Mouse (Mus musculus) frontal cortex, adult 2 months (tissue): ENCODE data around the gene Smyd5. TPM values are rescaled to one million over a fixed set of nuclear protein-coding genes. Genes with fewer than 3 reads are reported as not detected.
A peak's percentile ranks its signal among the peaks of the same experiment; 100 is the strongest.
"Not testable (repeated sequence)": the region's sequence is repeated elsewhere in the genome, so short reads cannot be mapped to it uniquely, and the experiment has no call there.

Source experiments
- DNase-seq, 2 experiments: peaks; one replicate each; pipeline ENCODE4 v3.0.0; 2022; ENCODE audit warnings: low spot score in 1 of 2; ENCODE audit errors: extremely low spot score in 1 of 2
- polyA plus RNA-seq: library from polyadenylated mRNA; depleted of rRNA; stranded (reverse); fragments of >200 nt; gene quantifications from 2 replicates; pipeline ENCODE4 v1.2.3, GENCODE M21; 2012

Gene Smyd5
- polyA plus RNA-seq, 1 experiment, result 70.6 TPM

DNA sequence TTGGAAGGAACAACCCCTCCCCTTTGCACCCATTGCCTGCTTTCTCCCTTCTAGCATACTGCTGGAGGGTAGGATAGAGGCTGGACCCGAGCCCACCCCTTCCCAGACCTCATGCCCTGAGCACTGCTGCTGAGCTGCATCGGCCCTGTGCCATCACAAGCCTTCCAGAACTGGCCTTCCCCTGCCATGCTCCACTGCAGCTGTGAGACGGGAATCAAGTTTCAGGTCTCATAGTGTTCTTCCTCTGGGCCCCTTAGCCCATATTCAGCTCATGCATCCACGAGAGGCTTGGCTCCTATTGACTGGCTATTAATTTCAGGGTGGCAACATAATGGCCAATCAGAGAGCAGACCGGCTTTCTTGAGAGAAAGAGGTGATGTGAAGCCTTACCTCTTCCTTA is 13.5 kb downstream of the Smyd5 start:
- DNase-seq, result no peak

DNA sequence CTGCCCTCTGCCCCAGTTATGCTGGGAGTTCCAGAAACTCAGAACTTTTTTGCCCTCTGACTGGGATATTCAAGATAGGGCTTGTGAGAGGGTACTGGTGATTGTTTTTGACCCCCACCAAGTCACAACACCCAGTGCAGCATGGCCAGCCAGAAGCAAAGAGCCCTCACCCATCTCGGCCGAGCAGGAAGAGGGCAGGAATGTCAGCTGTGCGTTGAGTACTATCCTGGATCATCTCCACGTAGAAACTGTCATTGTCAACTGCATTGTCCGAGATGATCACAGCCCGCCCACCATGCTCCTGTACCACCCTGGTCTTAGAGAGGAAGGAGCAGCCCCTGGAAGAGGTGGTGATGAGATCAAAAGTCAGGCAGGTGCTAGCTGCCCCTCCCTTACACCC is 15.6 kb downstream of the Smyd5 start:
- DNase-seq, result no peak

DNA sequence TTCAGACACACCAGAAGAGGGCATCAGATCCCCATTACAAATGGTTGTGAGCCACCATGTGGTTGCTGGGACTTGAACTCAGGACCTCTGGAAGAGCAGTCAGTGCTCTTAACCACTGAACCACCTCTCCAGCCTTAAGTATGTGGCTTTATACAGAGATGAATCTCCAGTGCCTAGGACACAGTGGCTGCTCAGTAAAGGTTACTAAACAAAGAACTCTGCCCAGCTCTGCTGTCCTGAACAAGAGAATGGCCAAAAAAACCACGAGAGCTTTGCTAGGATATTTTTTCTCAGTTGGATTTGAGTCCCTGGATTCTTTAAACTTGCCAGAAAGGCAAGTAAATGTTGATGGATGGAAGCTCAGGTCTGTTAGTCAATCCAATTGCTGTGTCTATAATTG is 18.4 kb downstream of the Smyd5 start:
- DNase-seq, result not testable (repeated sequence)

DNA sequence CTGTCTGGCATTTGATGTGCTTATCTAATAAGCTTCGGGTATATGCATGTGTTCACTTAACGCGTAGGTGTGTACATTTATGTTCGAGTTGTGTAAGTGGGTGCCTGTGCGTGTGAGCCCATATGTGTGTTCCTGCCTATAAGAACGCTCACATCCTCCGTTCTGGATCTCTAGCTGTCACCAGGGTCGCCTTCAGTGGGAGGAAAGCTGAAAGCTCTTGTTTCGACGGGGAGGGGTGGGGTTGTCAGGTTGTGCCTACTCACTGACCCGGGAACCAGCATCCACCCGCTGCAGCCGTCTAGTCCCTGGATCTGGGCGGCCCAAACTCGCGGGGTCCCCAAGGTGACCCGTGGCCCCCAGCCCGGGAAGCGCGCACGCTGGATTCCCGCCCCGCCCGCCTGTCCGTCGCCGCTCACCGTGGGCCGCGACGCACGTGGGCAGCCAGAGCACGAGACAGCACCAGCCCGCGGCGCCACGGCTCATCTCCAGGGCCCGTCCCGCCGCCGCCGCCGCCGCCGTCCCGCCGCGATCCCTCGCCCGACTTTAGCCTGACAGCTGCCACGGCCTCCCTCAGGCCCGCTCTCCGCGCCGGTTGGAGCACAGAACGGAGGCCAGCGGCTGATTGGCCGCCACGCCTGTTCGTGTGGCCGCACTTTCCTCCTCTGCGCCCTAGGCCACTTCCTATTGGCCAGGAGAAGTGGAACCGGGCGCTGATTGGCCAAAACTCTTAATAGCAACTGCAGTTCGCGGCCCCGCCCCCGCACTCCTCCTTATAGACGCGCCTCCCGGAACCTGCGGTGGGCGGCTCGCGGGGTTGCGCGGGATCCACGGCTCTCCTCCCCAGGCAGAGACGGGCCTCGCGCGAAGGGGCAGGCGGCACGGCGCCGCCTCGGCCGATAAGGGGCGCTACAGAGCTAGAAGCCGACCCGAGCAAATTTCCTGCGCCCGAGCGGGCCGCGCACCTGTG is 19.2 kb downstream of the Smyd5 start, which contains the start of gene Cct7:
TSS of gene Cct7 (plus strand) at position 818 of the 967 bp plus-strand sequence.
- peak; percentile 99 to 100 for DNase-seq

DNA sequence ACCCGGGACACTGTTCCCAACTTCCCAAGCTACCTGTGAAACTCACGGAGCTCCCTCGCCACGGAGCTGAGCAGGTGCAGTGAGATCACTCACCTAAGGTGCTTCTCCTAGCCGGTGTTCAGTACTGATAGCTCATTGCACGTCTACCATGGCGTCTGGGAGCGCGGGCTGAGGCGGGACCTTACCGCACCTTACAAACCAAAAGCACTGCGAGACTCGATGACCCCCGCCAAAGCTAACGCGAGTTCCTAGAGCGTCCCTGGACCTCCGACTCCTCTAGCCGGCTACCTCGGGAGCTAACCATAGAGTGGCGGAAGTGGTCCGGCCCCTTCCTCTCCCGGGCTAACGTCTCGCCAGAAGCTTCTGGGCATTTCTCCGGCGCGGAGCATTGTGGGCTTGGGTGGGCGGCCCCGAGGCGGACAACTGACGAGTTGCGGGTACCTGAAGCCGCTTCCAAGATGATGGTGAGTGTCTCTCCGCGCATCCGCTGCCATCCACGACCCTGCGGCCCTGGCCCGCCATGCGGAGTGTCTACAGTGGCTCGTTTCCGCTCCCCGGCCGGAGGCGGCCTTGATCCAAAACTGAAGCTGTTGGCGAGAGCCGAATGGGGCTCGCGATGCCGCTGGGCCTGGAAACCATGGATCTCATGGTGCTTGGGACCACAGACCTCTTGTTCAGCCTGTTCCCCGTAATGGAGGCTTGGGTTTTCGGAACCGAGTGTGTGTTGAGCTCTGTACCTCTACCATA is 20.0 kb downstream of the Smyd5 start, which contains the start of gene Pradc1:
TSS of gene Pradc1 (minus strand) at position 307 of the 747 bp plus-strand sequence.
- peak; percentile 99 for DNase-seq

DNA sequence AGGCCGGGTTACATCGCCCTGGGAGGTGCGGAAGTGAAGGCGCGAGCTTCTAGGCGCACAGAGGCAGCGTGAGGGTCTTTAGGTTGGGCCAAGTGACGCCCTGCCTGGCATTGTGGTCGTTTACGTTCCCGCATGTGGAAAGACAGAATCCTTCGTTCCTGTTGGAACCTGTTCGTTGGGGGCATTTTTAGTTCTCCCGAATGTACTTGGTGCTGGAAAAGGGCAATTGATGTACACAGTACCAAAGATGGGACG is 20.5 kb downstream of the Smyd5 start:
- DNase-seq, result no peak

DNA sequence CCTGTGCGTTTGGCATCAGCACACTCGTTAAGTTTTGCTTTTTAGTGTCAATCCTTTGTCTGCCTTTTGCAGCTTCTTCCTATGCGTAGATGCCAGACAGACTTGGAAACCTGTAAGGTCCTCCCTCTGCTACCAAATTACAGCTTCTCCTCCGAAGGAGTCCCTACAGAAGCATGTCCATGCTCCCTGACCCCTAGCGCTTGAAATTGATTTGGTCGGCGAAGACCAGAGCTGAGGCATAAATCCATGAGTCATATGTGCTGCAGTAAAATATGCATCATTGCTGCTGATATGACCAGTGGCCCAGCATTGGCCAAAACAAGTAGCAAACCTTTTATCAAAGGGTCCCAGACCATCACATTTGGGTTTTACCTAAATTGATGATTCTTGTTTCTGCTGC is 21.0 kb downstream of the Smyd5 start:
- no peak for DNase-seq

DNA sequence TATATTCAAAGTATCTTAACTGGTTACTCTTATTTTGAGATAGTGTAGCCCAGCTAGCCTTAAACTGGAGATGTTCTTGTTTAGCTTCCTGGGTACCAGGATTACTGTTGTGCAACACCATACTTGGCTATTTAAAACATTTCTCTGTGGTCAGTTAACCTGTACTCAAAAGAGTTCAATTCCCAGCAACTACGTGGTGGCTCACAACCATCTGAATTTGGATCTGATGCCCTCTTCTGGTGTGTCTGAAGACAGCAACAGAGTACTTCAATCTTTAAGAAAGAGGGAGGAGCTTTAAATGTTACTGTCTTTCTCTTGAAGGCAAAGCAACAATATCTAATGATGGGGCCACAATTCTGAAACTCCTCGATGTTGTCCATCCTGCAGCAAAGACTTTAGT is 27.8 kb downstream of the Smyd5 start:
- no peak for DNase-seq

DNA sequence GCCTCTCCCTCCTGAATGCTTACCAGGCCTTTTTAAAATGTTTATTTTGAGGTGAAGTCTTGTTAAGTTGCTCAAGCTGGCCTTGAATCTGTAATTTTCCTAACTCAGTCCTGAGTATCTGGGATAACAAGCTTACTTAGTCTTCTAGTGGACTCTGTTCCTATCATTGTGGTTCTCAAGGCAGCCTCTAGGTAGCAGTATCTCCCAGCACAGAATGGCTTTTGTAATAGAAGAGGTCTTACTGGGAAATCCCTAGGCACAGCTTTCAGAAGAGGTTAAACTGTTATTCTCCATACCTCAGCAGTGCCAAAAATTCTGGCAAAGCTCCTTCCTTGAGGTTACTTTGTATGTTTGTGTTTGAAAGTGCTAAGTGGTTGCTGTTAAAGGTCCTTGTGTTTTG is 33.6 kb downstream of the Smyd5 start:
- peak in 1 of 2 experiments; percentile 61 for DNase-seq

DNA sequence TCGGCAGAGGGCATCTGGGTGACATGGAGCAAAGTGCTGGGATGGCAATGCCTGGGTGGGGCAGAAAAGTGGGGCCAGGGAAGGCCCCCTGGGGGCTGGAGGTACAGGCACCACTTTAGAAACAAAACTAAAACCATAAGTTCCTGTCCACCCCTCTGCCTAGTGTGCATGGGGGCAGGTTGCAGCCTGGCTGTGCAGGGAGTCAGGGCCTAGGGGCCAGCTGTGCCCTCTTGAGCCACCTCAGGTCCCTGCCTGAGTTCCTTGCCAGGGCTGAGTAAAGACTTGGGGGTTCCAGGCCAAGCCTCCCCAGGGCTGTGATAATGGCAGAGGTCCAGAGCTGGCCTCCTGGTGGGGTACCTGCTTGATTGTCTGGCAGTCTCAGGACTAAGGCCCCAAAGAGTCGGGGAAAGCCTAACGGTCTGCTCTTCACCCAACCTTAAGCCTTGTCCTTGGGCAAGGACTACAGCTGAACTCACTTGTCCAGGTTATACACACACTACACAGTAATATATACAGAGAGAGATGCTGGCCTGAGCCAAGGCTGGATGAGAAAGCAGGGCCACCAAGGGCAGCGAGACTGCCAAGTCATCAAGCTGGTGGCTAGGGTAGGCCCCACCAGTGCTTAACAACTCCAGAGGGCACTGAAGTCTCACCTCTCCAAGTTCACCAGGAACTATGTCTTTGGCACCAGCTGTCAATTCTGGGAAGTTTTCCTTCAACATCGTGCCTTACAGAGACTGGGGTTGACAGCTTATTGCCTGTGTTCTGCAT is 38.1 kb downstream of the Smyd5 start:
- no peak for DNase-seq

DNA sequence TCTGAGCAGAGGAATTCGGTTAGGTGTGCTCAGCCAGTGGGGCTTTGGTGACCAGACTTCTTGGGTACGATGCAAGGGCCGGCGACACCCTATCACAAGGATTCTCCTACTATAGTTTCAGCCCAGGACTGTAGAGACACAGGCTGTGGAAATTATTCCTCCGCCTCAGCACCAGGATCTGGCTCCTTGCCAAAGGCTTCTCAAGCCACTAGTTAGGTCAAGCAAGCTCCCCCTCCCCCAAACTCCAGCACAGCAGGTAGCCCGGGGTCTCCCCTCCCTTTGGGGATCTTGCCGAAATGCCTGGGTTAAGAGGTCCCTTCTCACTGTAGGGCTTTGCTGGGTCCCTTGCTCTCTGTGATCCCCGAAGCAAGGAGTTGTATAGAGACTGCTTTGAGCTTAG is 40.2 kb downstream of the Smyd5 start:
- DNase-seq, result no peak

DNA sequence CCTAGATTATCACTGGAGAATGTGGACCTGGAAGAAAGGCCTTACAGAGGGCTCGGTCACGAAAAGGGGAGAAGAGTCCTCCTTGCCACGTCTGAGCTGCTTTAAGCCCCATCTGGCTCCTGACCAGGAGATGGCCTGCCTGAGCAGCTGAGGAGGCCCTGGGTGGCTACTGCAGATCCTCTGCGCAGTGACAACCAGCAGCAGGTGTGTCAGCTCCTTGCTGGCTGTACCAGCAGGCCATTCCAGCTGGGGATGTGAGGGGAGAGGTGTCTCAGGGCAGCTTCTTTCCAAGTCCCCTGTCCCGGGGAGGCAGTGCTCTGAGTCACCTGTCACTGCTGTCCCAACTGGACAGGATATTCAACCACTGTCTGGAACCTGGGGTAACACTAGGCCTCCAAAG is 40.8 kb downstream of the Smyd5 start:
- DNase-seq, result no peak

DNA sequence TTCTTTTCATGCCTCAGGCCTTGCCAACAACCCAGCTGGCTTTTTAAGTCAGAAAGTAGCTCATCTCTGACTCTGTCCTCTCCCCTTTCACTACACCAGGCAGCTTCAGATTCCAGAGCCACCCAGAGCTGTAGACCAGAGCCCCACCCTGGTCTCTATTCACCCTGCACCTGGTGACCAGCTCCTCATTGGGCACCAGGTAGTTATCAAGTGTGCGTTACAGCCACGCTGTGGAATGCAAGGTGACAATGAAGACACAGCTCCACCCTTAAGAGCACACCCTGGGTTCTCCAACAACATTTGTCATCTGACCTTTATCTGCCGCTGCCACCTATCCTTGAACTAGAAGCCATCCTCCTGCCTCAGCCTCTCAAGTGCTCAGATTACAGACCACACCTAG is 43.8 kb downstream of the Smyd5 start:
- DNase-seq, result no peak

DNA sequence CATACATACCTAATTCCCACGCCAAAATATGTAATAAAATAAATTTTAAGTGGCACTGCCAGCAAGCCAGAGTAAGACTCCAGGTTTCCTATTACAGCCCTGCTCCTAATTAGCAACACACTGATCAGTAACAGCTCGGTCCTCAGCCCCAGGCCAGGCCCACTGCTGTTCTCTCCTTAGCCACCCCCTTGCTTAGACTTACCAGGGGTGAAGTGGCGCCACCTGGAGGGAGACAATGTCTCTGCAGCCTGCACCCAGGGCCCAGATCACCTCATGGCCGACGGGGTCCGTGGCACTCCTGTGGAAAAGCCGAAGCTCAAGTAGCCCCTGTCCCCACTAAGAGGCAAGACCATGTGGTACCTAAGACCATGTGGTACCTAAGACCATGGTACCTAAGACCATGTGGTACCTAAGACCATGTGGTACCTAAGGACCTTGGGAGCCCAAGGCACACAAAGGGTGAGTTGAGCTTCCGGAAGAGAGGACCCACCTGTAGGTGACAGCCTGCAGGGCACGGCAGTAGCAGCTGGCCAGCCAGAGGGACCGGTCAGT is 45.7 kb downstream of the Smyd5 start:
- no peak for DNase-seq

DNA sequence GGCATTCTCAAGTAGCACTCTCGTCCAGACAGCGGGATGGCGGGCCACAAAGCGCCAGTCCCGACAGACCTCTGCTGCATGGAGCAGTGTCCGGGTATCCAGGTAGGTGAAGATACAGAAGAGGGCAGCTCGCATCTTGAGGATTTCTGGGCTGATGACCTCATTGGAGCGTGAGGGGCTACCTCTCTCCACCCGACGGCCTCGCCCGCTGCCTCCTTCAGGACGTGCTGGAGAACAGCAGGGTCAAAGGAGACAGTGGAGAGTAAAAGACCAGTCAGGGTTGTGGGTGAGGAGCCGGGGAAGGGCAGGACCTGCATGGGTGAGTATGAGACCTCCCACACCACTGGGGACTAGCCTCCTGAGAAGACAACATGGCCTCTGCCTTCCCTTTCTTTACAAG is 46.6 kb downstream of the Smyd5 start:
- DNase-seq, result no peak

DNA sequence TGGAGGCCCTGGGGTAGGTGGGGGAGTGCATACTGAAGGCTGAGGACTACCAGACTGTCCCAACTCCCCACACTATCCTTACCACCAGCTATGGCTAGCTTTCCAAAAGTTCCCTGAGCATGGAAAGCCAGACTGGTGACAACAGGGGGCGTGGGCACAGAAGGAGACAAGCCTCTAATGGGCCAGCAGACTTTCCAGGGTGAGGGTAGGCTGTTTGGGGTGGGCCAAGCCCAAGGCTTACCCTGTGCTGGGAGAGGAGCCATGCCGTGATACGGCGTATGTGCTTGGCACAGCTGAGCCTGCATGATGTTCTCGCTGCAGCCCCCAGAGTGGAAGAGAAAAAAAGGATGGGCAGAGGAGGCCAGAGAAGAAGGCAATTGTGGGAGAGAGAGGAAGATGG is 48.2 kb downstream of the Smyd5 start:
- DNase-seq, result no peak

DNA sequence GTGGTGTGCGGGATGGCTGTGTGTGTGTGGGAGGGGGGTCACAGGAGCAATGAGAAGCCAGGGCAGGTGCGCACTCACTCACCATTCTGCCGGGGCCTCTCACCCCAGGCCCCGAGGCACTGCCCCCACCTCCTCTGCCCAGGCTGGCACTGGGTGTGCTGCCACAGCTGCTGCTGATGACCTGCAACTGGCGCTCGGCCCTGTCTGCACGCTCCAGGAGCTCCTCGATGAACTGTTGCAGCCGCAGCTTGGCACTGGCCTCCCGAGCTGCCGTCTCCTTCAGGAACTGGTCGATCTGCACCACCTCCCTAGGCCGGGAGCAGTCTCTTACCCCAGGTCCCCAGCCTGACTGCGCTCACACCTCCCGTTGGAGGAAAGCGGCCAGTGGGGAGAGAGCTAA is 48.9 kb downstream of the Smyd5 start:
- no peak for DNase-seq

DNA sequence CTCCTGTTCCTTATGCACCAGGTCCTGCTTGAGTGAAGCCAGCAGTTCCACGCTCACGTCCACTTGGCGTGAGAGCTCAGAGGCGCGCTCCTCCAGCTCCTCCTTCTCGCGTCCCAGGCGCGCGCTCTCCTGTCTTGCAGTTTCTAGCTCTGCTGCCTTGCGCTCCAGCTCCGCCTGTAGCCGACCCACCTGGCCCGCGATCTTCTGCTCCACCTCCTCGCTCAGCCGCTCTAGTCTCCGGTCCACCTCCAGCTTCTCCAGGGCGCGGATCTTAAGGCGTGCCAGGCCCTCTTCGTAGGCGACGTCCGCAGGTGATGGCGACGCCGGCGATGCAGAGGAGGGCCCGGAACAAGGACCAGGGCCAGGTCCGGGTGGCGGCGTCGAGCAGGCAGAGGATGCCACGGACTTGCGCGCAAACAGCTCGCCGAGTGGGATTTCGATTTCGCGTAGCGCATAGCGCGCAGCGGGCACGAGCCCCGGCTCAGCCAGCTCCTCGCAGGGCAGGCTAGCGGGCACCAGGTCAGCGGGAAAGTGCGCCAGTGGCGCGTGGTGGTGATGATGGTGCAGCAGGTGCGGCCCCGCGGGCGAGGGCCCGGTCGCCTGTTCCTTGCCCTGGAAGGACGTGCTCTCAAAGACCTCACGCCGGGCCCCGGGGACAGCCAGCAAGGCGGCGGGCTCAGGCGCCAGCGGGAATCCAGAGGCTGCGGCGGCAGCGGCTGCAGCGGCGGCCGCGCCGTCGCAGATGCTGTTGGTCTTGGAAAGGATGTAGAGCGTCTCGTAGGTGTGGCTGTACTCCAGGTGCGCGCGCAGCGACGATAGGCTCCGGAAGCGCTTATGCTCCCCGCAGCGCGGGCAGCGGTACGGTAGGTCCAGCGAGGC is 52.3 kb downstream of the Smyd5 start:
- DNase-seq, result no peak

DNA sequence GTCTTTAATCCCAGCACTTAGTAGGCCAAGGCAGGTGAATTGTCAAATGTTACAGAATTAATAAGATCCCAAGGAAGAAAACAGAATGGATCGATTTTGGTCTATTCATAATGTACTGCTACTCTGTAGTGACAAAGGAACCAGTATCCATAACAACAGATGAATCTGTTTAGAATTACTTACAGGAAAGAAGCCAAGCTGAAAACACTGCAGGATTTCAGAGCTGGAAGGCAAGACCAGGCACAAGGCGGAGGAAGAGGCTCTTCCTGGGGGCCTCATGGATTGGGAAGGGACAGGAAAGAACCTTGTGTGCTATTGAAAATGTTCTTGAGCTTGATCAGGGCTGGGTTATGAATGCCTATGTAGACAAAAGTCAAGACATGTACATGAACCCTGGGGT is 53.9 kb downstream of the Smyd5 start:
- DNase-seq, result no peak

DNA sequence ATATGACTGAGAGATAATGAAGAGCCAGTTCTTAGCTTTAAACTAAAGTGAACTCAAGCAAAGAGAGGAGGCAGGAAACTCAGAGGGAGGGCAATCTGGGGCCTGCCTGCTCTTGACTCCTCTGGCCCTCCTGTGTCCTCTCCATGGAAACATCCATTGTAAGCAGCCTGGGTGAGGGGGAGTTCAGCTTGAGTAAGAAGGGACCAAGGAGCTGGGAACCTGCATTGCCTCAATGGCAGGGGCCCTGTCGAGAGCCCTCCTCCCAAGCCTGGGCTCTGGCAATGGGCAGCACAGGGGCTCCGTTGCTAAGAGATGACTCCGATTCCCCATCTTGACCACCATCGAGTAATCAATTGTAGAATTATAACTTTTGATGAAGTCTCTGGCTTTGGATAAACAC is 56.7 kb downstream of the Smyd5 start:
- no peak for DNase-seq
